8 mouse cellular contexts compared by ENCODE assay signal in the genomic region with DNA sequence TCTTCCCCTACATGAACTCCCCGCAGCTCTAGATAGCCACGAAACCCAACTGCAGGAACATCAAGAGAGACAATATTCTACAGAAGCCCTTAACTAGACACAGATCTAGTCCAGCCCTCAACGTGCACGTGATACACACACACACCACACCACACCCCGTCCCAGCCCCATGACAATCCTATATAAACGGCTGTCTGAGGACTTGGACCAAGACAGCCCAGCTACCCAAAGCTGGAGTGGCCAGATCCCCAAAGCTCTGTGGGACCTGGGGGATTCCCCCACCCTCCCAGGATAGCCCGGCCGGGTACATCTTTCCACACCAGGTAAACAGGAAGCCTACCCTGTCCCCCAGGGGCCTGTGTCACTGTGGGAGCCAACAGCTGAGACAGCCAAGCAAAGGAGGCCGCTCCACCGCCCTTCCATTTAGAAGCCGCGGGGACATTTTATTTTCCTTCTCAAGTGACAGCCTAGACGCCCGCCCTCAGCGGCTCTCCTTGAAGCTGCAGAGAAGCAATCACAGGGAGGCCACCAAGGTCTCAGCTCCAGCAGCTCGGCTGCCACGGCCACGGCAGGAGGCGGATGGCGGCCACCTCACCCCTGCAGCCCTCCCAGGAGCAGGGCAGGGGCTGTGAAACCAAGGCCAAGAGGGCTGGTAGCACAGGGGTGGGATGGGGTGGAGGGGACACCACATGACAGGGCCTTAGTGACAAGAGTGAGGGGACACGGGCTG. TPM values are rescaled to one million over a fixed set of nuclear protein-coding genes. Genes with fewer than 3 reads are reported as not detected.
DNase-seq lines count a peak whose midpoint lies in the region; ATAC-seq and TF ChIP-seq lines count a peak whose summit lies in the region.

No protein-coding gene starts in this region.

- no peaks in the 10 kb centered on the region for H3K27me3 ChIP-seq in embryonic facial prominence, embryonic 11.5 days (ENCODE audit: control insufficient read depth, insufficient read depth, low read length)
- H3K27me3 ChIP-seq in limb, embryonic 14.5 days (ENCODE audit: control insufficient read depth, insufficient read depth, low read length): no peaks in the 10 kb centered on the region

- WGBS in embryonic facial prominence, embryonic 11.5 days: 12% methylated on average over 21 of the region's 21 CpGs
- 9% methylated on average over 21 of the region's 21 CpGs for WGBS in limb, embryonic 14.5 days

- no peak for TF ChIP-seq POLR2A in limb, embryonic 14.5 days (IDR thresholded peaks at IDR 0.05; ENCODE audit: borderline replicate concordance, extremely low read depth, insufficient read depth, insufficient read length)

- no peak overlapping the region; the same call in 1 of the 2 replicates for H3K4me3 ChIP-seq in embryonic facial prominence, embryonic 11.5 days (ENCODE audit: low read depth, low read length)
- peak overlapping the region; percentile 5; the same call in 1 of the 2 replicates for H3K4me3 ChIP-seq in limb, embryonic 14.5 days (replicated peaks; ENCODE audit: low read length)

- H3K9me3 ChIP-seq in embryonic facial prominence, embryonic 11.5 days (replicated peaks; ENCODE audit: control insufficient read depth, low read length): no peaks in the 10 kb centered on the region
- no peaks in the 10 kb centered on the region for H3K9me3 ChIP-seq in limb, embryonic 14.5 days (ENCODE audit: control insufficient read depth, low read length)

- peak overlapping the region; percentile 38 for H3K4me2 ChIP-seq in embryonic facial prominence, embryonic 11.5 days (ENCODE audit: low read depth, low read length)
- peak overlapping the region; percentile 43 for H3K4me2 ChIP-seq in limb, embryonic 14.5 days (replicated peaks; ENCODE audit: low read depth, low read length, severe bottlenecking)

- intact Hi-C loops in left cerebral cortex, postnatal 4 days (cut with DNase I): loop anchor here (10.0 kb wide), 1 partner anchor 106 kb away; no protein-coding TSS in a partner anchor
- intact Hi-C loops in left cerebral cortex, postnatal 25 days (cut with DNase I): no loop called here
- intact Hi-C loops in heart, postnatal 25 days (cut with DNase I): loop anchor here (2.0 kb wide), 1 partner anchor 20 kb away; the partner anchor contains the start of gene Ncor2

- no peaks in the 10 kb centered on the region for H3K36me3 ChIP-seq in embryonic facial prominence, embryonic 11.5 days (replicated peaks; ENCODE audit: control insufficient read depth, insufficient read depth, low read depth, low read length)
- H3K36me3 ChIP-seq in limb, embryonic 14.5 days (ENCODE audit: control insufficient read depth, insufficient read depth, low read length): peaks cover 3% of the 10 kb centered on the region; the same call in 1 of the 2 replicates

- peak overlapping the region; percentile 29 for H3K9ac ChIP-seq in embryonic facial prominence, embryonic 11.5 days (replicated peaks; ENCODE audit: low read length)
- H3K9ac ChIP-seq in limb, embryonic 14.5 days (ENCODE audit: low read depth, low read length, severe bottlenecking): peak overlapping the region; percentile 47

- peak; percentile 55 for DNase-seq in left cerebral cortex, postnatal 4 days
- DNase-seq in left cerebral cortex, postnatal 25 days (ENCODE audit: low spot score in 2 of 2): no peak
- peak; percentile 68 for DNase-seq in embryonic facial prominence, embryonic 11.5 days (ENCODE audit: low spot score)
- peak; percentile 61 for DNase-seq in heart, postnatal 25 days (ENCODE audit: low spot score)
- DNase-seq in limb, embryonic 14.5 days (ENCODE audit: low spot score): peak; percentile 64
- DNase-seq in naive thymus-derived CD4-positive, alpha-beta T cell, adult 2 months (ENCODE audit: low read depth): peak; percentile 67
- peak; percentile 73 for DNase-seq in thymus, postnatal 4 days
- DNase-seq in left cerebral cortex, adult 8-10 months (ENCODE audit: low spot score in 2 of 2): no peak

- H3K4me1 ChIP-seq in embryonic facial prominence, embryonic 11.5 days (ENCODE audit: control insufficient read depth, insufficient read depth, low read length): peaks cover 46% of the 10 kb centered on the region
- H3K4me1 ChIP-seq in limb, embryonic 14.5 days (ENCODE audit: control insufficient read depth, insufficient read depth, low read length): peaks cover 64% of the 10 kb centered on the region

- peak overlapping the region; percentile 74 for H3K27ac ChIP-seq in embryonic facial prominence, embryonic 11.5 days (replicated peaks; ENCODE audit: low read depth, low read length)
- H3K27ac ChIP-seq in limb, embryonic 14.5 days (replicated peaks; ENCODE audit: low read depth, low read length): peak overlapping the region; percentile 67

- no peak for ATAC-seq in embryonic facial prominence, embryonic 11.5 days (replicated peaks; ENCODE audit: insufficient number of reproducible peaks, low FRiP score, low TSS enrichment, low read depth)
- 0 out of 2 replicates have a peak, but pooled peaks have one; percentile 12 for ATAC-seq in limb, embryonic 14.5 days (ENCODE audit: low FRiP score, low read depth)

RNA-seq across cellular contexts. Expression of gene Ncor2, which starts 20.6 kb away (rescaled TPM):
- 100 to 1,000 TPM; 110 to 115 TPM for total RNA-seq in left cerebral cortex, postnatal 4 days (2021)
- total RNA-seq in left cerebral cortex, postnatal 25 days (2021): 100 to 1,000 TPM; 183 to 200 TPM
- polyA plus RNA-seq in embryonic facial prominence, embryonic 11.5 days (2014; fragmentation: Nextera tagmentation; extraction: Ambion mirVana): 12.4 and 15.0 TPM in 2 replicates
- total RNA-seq in heart, postnatal 25 days (2021): 10 to 100 TPM; 67.8 to 89.5 TPM
- polyA plus RNA-seq in limb, embryonic 14.5 days (2012; rRNA removed): 75.9 and 89.8 TPM in 2 replicates
- 37.0 and 39.3 TPM in 2 replicates for polyA plus RNA-seq in limb, embryonic 14.5 days (2014; fragmentation: Nextera tagmentation; extraction: Ambion mirVana)
- 100 to 1,000 TPM; 171 to 184 (median 179) TPM for total RNA-seq in left cerebral cortex, adult 8-10 months (2022)

Comparison
In these comparisons a context has a peak if more than half of its experiments do, and no peak if none do; other contexts are left out.
1. DNase-seq: peak in left cerebral cortex, postnatal 4 days (single experiment), embryonic facial prominence, embryonic 11.5 days (single experiment), heart, postnatal 25 days (single experiment), limb, embryonic 14.5 days (single experiment), naive thymus-derived CD4-positive, alpha-beta T cell, adult 2 months (single experiment) and thymus, postnatal 4 days (single experiment); none in left cerebral cortex, postnatal 25 days (0 of 2) and left cerebral cortex, adult 8-10 months (0 of 2).